Mouse (Mus musculus) cerebellum, adult 2 months (tissue): ENCODE data around the gene Plek. TPM values are rescaled to one million over a fixed set of nuclear protein-coding genes. Genes with fewer than 3 reads are reported as not detected.
A peak's percentile ranks its signal among the peaks of the same experiment; 100 is the strongest.

Experiments
- DNase-seq, 2 experiments: peaks; one replicate each; pipeline ENCODE4 v3.0.0; 2021
- H3K27ac ChIP-seq: fragments of 200-500 bp; 2 replicates; pipeline ENCODE4 v1.5.1; 2012; ENCODE audit warnings: low read length, control low read depth, inconsistent platforms; ENCODE audit not compliant: insufficient read depth
- H3K27me3 ChIP-seq: fragments of 200-500 bp; 2 replicates; pipeline ENCODE4 v1.6.1; 2012; ENCODE audit warnings: inconsistent platforms, mild to moderate bottlenecking, low read length, moderate library complexity; ENCODE audit not compliant: control insufficient read depth, insufficient read depth
- H3K4me1 ChIP-seq: fragments of 200-500 bp; 2 replicates; pipeline ENCODE4 v1.6.1; 2011; ENCODE audit warnings: low read length; ENCODE audit not compliant: control insufficient read depth, insufficient read depth
- H3K4me3 ChIP-seq: fragments of 200-500 bp; replicated peaks from 2 replicates; pipeline ENCODE3; 2011; ENCODE audit warnings: mild to moderate bottlenecking, low read depth, low read length, control low read depth; ENCODE audit not compliant: insufficient read depth
- CTCF ChIP-seq: fragments of 200-500 bp; IDR thresholded peaks from 2 replicates; pipeline ENCODE4 v1.5.1; 2011; ENCODE audit warnings: low read depth, mild to moderate bottlenecking, control low read depth, low read length, moderate library complexity, borderline replicate concordance; ENCODE audit not compliant: insufficient read depth
- POLR2A ChIP-seq: fragments of 200-500 bp; IDR thresholded peaks from 2 replicates; pipeline ENCODE4 v1.6.1; 2011; ENCODE audit warnings: low read length, control low read depth, borderline replicate concordance; ENCODE audit not compliant: insufficient read depth
- WGBS: fragments of 180-500 bp; shearing (Covaris S2); methylation state at CpG from one replicate; pipeline ENCODE4 v1.1.7; 2018; 5-methylcytosine and 5-hydroxymethylcytosine counted together
- polyA plus RNA-seq: library from polyadenylated mRNA; depleted of rRNA; stranded (reverse); fragments of >200 nt; gene quantifications from 2 replicates; pipeline ENCODE4 v1.2.3, GENCODE M21; 2012

The Plek gene
- polyA plus RNA-seq, 1 experiment = 5.2 TPM

- Histone ChIP-seq H3K4me3 (no peak overlapping the region), H3K27ac (no peak overlapping the region), H3K4me1 (no peaks in the 10 kb centered on the region), H3K27me3 (no peaks in the 10 kb centered on the region)
- 87% methylated on average over 3 of the region's 3 CpGs for WGBS
- no peak for DNase-seq
- TF ChIP-seq POLR2A (no peak), CTCF (no peak)
These were observed 80.2 kb downstream of the Plek start for GRCm38 (mm10) chr11:16972027-16972426.

GRCm38 (mm10) chr11:16969650-16970049 is 82.5 kb downstream of the Plek start:
- Histone ChIP-seq H3K4me1 (no peaks in the 10 kb centered on the region), H3K27me3 (no peaks in the 10 kb centered on the region), H3K4me3 (no peak overlapping the region), H3K27ac (no peak overlapping the region)
- 78% methylated on average over 2 of the region's 2 CpGs for WGBS
- DNase-seq = no peak
- no peak for TF ChIP-seq POLR2A
- no peak for TF ChIP-seq CTCF

GRCm38 (mm10) chr11:16967806-16968205 is 84.4 kb downstream of the Plek start:
- no peak overlapping the region for H3K27ac ChIP-seq
- 28% methylated on average over 2 of the region's 2 CpGs for WGBS
- no peaks in the 10 kb centered on the region for H3K4me1 ChIP-seq
- peak in 1 of 2 experiments; percentile 29 for DNase-seq
- H3K27me3 ChIP-seq = no peaks in the 10 kb centered on the region
- H3K4me3 ChIP-seq = no peak overlapping the region
- TF ChIP-seq CTCF = no peak
- no peak for TF ChIP-seq POLR2A

GRCm38 (mm10) chr11:16958520-16958919 is 93.7 kb downstream of the Plek start:
- DNase-seq = no peak
- no peaks in the 10 kb centered on the region for H3K4me1 ChIP-seq
- no peak overlapping the region for H3K27ac ChIP-seq
- no peaks in the 10 kb centered on the region for H3K27me3 ChIP-seq
- 98% methylated on average over 1 of the region's 1 CpGs for WGBS
- TF ChIP-seq CTCF (no peak), POLR2A (no peak)
- H3K4me3 ChIP-seq = no peak overlapping the region

- H3K27me3 ChIP-seq = no peaks in the 10 kb centered on the region
- H3K27ac ChIP-seq = no peak overlapping the region
- TF ChIP-seq CTCF = no peak
- TF ChIP-seq POLR2A = no peak
- WGBS = 95% methylated on average over 6 of the region's 6 CpGs
- H3K4me1 ChIP-seq = no peaks in the 10 kb centered on the region
- H3K4me3 ChIP-seq = no peak overlapping the region
- no peak for DNase-seq
These were observed 95.2 kb downstream of the Plek start for GRCm38 (mm10) chr11:16957030-16957429.

- Histone ChIP-seq H3K27ac (no peak overlapping the region), H3K4me1 (no peaks in the 10 kb centered on the region), H3K27me3 (no peaks in the 10 kb centered on the region), H3K4me3 (no peak overlapping the region)
- TF ChIP-seq CTCF (no peak), POLR2A (no peak)
- no peak for DNase-seq
- WGBS = 88% methylated on average over 6 of the region's 6 CpGs
These were observed 95.9 kb downstream of the Plek start for GRCm38 (mm10) chr11:16956115-16956862.

- 5% methylated on average over 9 of the region's 9 CpGs for WGBS
- TF ChIP-seq CTCF (no peak), POLR2A (no peak)
These were observed 100.5 kb downstream of the Plek start for GRCm38 (mm10) chr11:16951761-16952010.

GRCm38 (mm10) chr11:16950976-16951760 is 101.0 kb downstream of the Plek start, which contains the start of gene Fbxo48:
Fbxo48 (plus strand) TSS chr11:16951375.
- TF ChIP-seq CTCF = no peak
- TF ChIP-seq POLR2A = no peak
- peak within 1 kb of the TSS; percentile 71 for H3K4me3 ChIP-seq
- no peaks in the 10 kb centered on the region for H3K27me3 ChIP-seq
- DNase-seq = peak; percentile 96 to 97
- H3K4me1 ChIP-seq = no peaks in the 10 kb centered on the region
- no peak within 1 kb of the TSS for H3K27ac ChIP-seq
- under 1% methylated on average over 38 of the region's 38 CpGs for WGBS

More at GRCm38 (mm10) chr11:16951761-16952010, 100.5 kb downstream of the Plek start:
- Histone ChIP-seq H3K27me3 (no peaks in the 10 kb centered on the region), H3K4me1 (no peaks in the 10 kb centered on the region), H3K4me3 (peak overlapping the region; percentile 71), H3K27ac (no peak overlapping the region)
- no peak for DNase-seq
